Mouse (Mus musculus): Measurements from ENCODE around the gene Vps13a. TPM values are rescaled to one million over a fixed set of nuclear protein-coding genes. Genes with fewer than 3 reads are reported as not detected.
"Not testable (repeated sequence)": the region's sequence is repeated elsewhere in the genome, so short reads cannot be mapped to it uniquely, and the experiment has no call there.

Vps13a gene
- polyA plus RNA-seq, 1 experiment from 2014 or later = 10.2 TPM

- no peak overlapping the region for H3K9ac ChIP-seq (ENCODE audit: low read length)
- no peak overlapping the region for H3K4me3 ChIP-seq (ENCODE audit: low read length)
- 78% methylated on average over 3 of the region's 3 CpGs for WGBS
- H3K4me2 ChIP-seq (ENCODE audit: low read depth, low read length) = no peak overlapping the region
- no peak overlapping the region for H3K27ac ChIP-seq (ENCODE audit: low read length)
- ATAC-seq (ENCODE audit: low read depth) = no peak
- no peaks in the 10 kb centered on the region for H3K27me3 ChIP-seq (ENCODE audit: control insufficient read depth, insufficient read depth, low read depth, low read length)
- no peaks in the 10 kb centered on the region for H3K4me1 ChIP-seq (replicated peaks; ENCODE audit: control insufficient read depth, insufficient read depth, low read length)
- H3K9me3 ChIP-seq (ENCODE audit: control insufficient read depth, low read length) = no peaks in the 10 kb centered on the region
- H3K36me3 ChIP-seq (ENCODE audit: control insufficient read depth, insufficient read depth, low read length) = no peaks in the 10 kb centered on the region
Measured at GRCm38 (mm10) chr19:16802123-16802522, 21.4 kb upstream of the Vps13a start.

- Histone ChIP-seq H3K36me3 (ENCODE audit: control insufficient read depth, insufficient read depth, low read length) (no peaks in the 10 kb centered on the region), H3K9ac (ENCODE audit: low read length) (no peak overlapping the region), H3K27ac (ENCODE audit: low read length) (no peak overlapping the region), H3K4me3 (ENCODE audit: low read length) (no peak overlapping the region), H3K4me2 (ENCODE audit: low read depth, low read length) (no peak overlapping the region), H3K4me1 (replicated peaks; ENCODE audit: control insufficient read depth, insufficient read depth, low read length) (no peaks in the 10 kb centered on the region), H3K27me3 (ENCODE audit: control insufficient read depth, insufficient read depth, low read depth, low read length) (no peaks in the 10 kb centered on the region), H3K9me3 (ENCODE audit: control insufficient read depth, low read length) (no peaks in the 10 kb centered on the region; the same call in 1 of the 2 replicates)
- WGBS = 45% methylated on average over 4 of the region's 4 CpGs
- no peak for ATAC-seq (ENCODE audit: low read depth)
Measured at GRCm38 (mm10) chr19:16797923-16798322, 17.2 kb upstream of the Vps13a start.

- not testable (repeated sequence) for H3K9ac ChIP-seq (ENCODE audit: low read length); H3K27ac ChIP-seq (ENCODE audit: low read length); H3K36me3 ChIP-seq (ENCODE audit: control insufficient read depth, insufficient read depth, low read length); H3K27me3 ChIP-seq (ENCODE audit: control insufficient read depth, insufficient read depth, low read depth, low read length); H3K9me3 ChIP-seq (ENCODE audit: control insufficient read depth, low read length); H3K4me1 ChIP-seq (replicated peaks; ENCODE audit: control insufficient read depth, insufficient read depth, low read length); ATAC-seq (ENCODE audit: low read depth); H3K4me2 ChIP-seq (ENCODE audit: low read depth, low read length); H3K4me3 ChIP-seq (ENCODE audit: low read length)
- 79% methylated on average over 3 of the region's 3 CpGs for WGBS
Measured at GRCm38 (mm10) chr19:16794486-16794885, 13.8 kb upstream of the Vps13a start.

- WGBS = 84% methylated on average over 4 of the region's 4 CpGs
- Histone ChIP-seq H3K27ac (ENCODE audit: low read length) (no peak overlapping the region), H3K27me3 (ENCODE audit: control insufficient read depth, insufficient read depth, low read depth, low read length) (no peaks in the 10 kb centered on the region), H3K4me2 (ENCODE audit: low read depth, low read length) (no peak overlapping the region), H3K9ac (ENCODE audit: low read length) (no peak overlapping the region), H3K9me3 (ENCODE audit: control insufficient read depth, low read length) (no peaks in the 10 kb centered on the region), H3K36me3 (ENCODE audit: control insufficient read depth, insufficient read depth, low read length) (no peaks in the 10 kb centered on the region), H3K4me3 (ENCODE audit: low read length) (no peak overlapping the region), H3K4me1 (replicated peaks; ENCODE audit: control insufficient read depth, insufficient read depth, low read length) (no peaks in the 10 kb centered on the region)
- no peak for ATAC-seq (ENCODE audit: low read depth)
Measured at GRCm38 (mm10) chr19:16789930-16790329, 9.2 kb upstream of the Vps13a start.

GRCm38 (mm10) chr19:16784879-16785278, 4.1 kb upstream of the Vps13a start:
- ATAC-seq (ENCODE audit: low read depth) = no peak
- H3K9me3 ChIP-seq (ENCODE audit: control insufficient read depth, low read length) = no peaks in the 10 kb centered on the region
- no peak overlapping the region for H3K9ac ChIP-seq (ENCODE audit: low read length)
- H3K4me3 ChIP-seq (ENCODE audit: low read length) = no peak overlapping the region
- WGBS = 16% methylated on average over 3 of the region's 3 CpGs
- no peaks in the 10 kb centered on the region for H3K36me3 ChIP-seq (ENCODE audit: control insufficient read depth, insufficient read depth, low read length)
- no peak overlapping the region for H3K4me2 ChIP-seq (ENCODE audit: low read depth, low read length)
- 0 out of 2 replicates have a peak, but pooled peaks cover 2% of the 10 kb centered on the region for H3K4me1 ChIP-seq (replicated peaks; ENCODE audit: control insufficient read depth, insufficient read depth, low read length)
- no peaks in the 10 kb centered on the region for H3K27me3 ChIP-seq (ENCODE audit: control insufficient read depth, insufficient read depth, low read depth, low read length)
- no peak overlapping the region for H3K27ac ChIP-seq (ENCODE audit: low read length)

GRCm38 (mm10) chr19:16781406-16782019, 780 bp upstream of the Vps13a start:
- no peaks in the 10 kb centered on the region for H3K36me3 ChIP-seq (ENCODE audit: control insufficient read depth, insufficient read depth, low read length)
- no peaks in the 10 kb centered on the region for H3K9me3 ChIP-seq (ENCODE audit: control insufficient read depth, low read length)
- peak overlapping the region; percentile 70 for H3K9ac ChIP-seq (ENCODE audit: low read length)
- peaks cover 11% of the 10 kb centered on the region for H3K4me1 ChIP-seq (replicated peaks; ENCODE audit: control insufficient read depth, insufficient read depth, low read length)
- 9% methylated on average over 10 of the region's 10 CpGs for WGBS
- no peak for ATAC-seq (ENCODE audit: low read depth)
- H3K27me3 ChIP-seq (ENCODE audit: control insufficient read depth, insufficient read depth, low read depth, low read length) = no peaks in the 10 kb centered on the region
- H3K27ac ChIP-seq (ENCODE audit: low read length) = peak overlapping the region; percentile 41
- peak overlapping the region; percentile 60 for H3K4me3 ChIP-seq (ENCODE audit: low read length)
- peak overlapping the region; percentile 94 for H3K4me2 ChIP-seq (ENCODE audit: low read depth, low read length)

GRCm38 (mm10) chr19:16780251-16780783, 416 bp downstream of the Vps13a start:
- peaks cover 11% of the 10 kb centered on the region for H3K4me1 ChIP-seq (replicated peaks; ENCODE audit: control insufficient read depth, insufficient read depth, low read length)
- ATAC-seq (ENCODE audit: low read depth) = peak; percentile 66
- H3K27me3 ChIP-seq (ENCODE audit: control insufficient read depth, insufficient read depth, low read depth, low read length) = no peaks in the 10 kb centered on the region
- H3K27ac ChIP-seq (ENCODE audit: low read length) = no peak overlapping the region
- H3K36me3 ChIP-seq (ENCODE audit: control insufficient read depth, insufficient read depth, low read length) = no peaks in the 10 kb centered on the region
- H3K4me2 ChIP-seq (ENCODE audit: low read depth, low read length) = peak overlapping the region; percentile 94
- 0% methylated on average over 49 of the region's 55 CpGs for WGBS
- H3K9me3 ChIP-seq (ENCODE audit: control insufficient read depth, low read length) = no peaks in the 10 kb centered on the region
- H3K9ac ChIP-seq (ENCODE audit: low read length) = peak overlapping the region; percentile 73
- peak overlapping the region; percentile 60 for H3K4me3 ChIP-seq (ENCODE audit: low read length)

GRCm38 (mm10) chr19:16779786-16780185, 947 bp downstream of the Vps13a start:
- H3K4me2 ChIP-seq (ENCODE audit: low read depth, low read length) = peak overlapping the region; percentile 94
- H3K4me1 ChIP-seq (replicated peaks; ENCODE audit: control insufficient read depth, insufficient read depth, low read length) = peaks cover 11% of the 10 kb centered on the region
- no peaks in the 10 kb centered on the region for H3K9me3 ChIP-seq (ENCODE audit: control insufficient read depth, low read length)
- ATAC-seq (ENCODE audit: low read depth) = no peak
- no peaks in the 10 kb centered on the region for H3K27me3 ChIP-seq (ENCODE audit: control insufficient read depth, insufficient read depth, low read depth, low read length)
- peak overlapping the region; percentile 60 for H3K4me3 ChIP-seq (ENCODE audit: low read length)
- H3K27ac ChIP-seq (ENCODE audit: low read length) = no peak overlapping the region
- no peaks in the 10 kb centered on the region for H3K36me3 ChIP-seq (ENCODE audit: control insufficient read depth, insufficient read depth, low read length)
- H3K9ac ChIP-seq (ENCODE audit: low read length) = peak overlapping the region; percentile 73
- 12% methylated on average over 8 of the region's 8 CpGs for WGBS

GRCm38 (mm10) chr19:16779281-16779680, 1.5 kb downstream of the Vps13a start:
- Histone ChIP-seq H3K9ac (ENCODE audit: low read length) (no peak overlapping the region), H3K4me3 (ENCODE audit: low read length) (no peak overlapping the region), H3K27me3 (ENCODE audit: control insufficient read depth, insufficient read depth, low read depth, low read length) (no peaks in the 10 kb centered on the region), H3K27ac (ENCODE audit: low read length) (no peak overlapping the region), H3K36me3 (ENCODE audit: control insufficient read depth, insufficient read depth, low read length) (no peaks in the 10 kb centered on the region), H3K4me1 (replicated peaks; ENCODE audit: control insufficient read depth, insufficient read depth, low read length) (peaks cover 11% of the 10 kb centered on the region), H3K4me2 (ENCODE audit: low read depth, low read length) (no peak overlapping the region), H3K9me3 (ENCODE audit: control insufficient read depth, low read length) (no peaks in the 10 kb centered on the region)
- ATAC-seq (ENCODE audit: low read depth) = no peak
- WGBS = 61% methylated on average over 5 of the region's 5 CpGs

Measured in lung, embryonic 16.5 days (tissue).